Mouse (Mus musculus): ENCODE results near the gene Rasgef1b.

DNA sequence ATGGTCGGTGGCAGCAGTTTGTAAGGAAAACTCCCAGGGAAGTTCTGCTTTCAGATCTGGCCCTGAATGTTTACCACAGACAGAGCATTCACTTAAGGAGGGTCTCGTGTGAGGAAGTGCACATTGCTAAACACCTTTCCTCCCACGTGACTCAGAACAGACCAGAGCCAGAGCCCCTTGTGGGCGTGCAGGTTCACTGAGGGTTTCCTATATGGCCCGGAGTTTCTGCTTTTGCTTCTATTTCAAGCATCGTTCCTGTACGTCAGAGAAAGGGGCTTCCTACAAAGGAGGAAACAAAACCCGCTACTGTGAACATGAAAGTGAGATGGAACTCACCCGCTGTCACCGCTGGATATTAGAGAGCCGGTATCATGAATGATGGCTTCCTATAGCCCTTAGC lies 392.4 kb downstream of the Rasgef1b start:
- TF ChIP-seq POLR2A (IDR thresholded peaks at IDR 0.05; ENCODE audit: extremely low read depth, insufficient read depth, low read length) (no peak), CTCF (IDR thresholded peaks at IDR 0.05; ENCODE audit: extremely low read depth, insufficient read depth, low read length) (no peak)

All from cortical plate, adult 2 months (tissue).